Mouse (Mus musculus) limb, embryonic 10.5 days (tissue): Measurements from ENCODE around the gene Rnase13. TPM values are rescaled to one million over a fixed set of nuclear protein-coding genes. Genes with fewer than 3 reads are reported as not detected.

ENCODE experiments used
- DNase-seq: peaks from one replicate; pipeline ENCODE4 v3.0.0-alpha.2; 2017; ENCODE audit warnings: low spot score
- H3K27ac ChIP-seq: fragments of 300-500 bp; sonication (generic); 2 replicates; pipeline ENCODE4 v1.5.1; 2016; ENCODE audit warnings: mild to moderate bottlenecking
- H3K27me3 ChIP-seq: fragments of 300-500 bp; sonication (generic); 2 replicates; pipeline ENCODE4 v1.6.1; 2016; ENCODE audit warnings: low read depth, mild to moderate bottlenecking; ENCODE audit not compliant: poor library complexity, severe bottlenecking
- H3K36me3 ChIP-seq: fragments of 300-500 bp; sonication (generic); 2 replicates; pipeline ENCODE4 v1.6.1; 2016; ENCODE audit warnings: mild to moderate bottlenecking, moderate library complexity
- H3K4me1 ChIP-seq: fragments of 300-500 bp; sonication (generic); 2 replicates; pipeline ENCODE4 v1.6.1; 2016
- H3K4me3 ChIP-seq: fragments of 300-500 bp; sonication (generic); 2 replicates; pipeline ENCODE4 v1.5.1; 2016; ENCODE audit warnings: mild to moderate bottlenecking, moderate library complexity
- H3K9me3 ChIP-seq: fragments of 300-500 bp; sonication (generic); replicated peaks from 2 replicates; pipeline ENCODE4 v1.6.1; 2016; ENCODE audit warnings: mild to moderate bottlenecking
- WGBS: fragments of 180-500 bp; shearing (Covaris S2); methylation state at CpG from one replicate; pipeline ENCODE4 v1.1.7; 2016; 5-methylcytosine and 5-hydroxymethylcytosine counted together
- polyA plus RNA-seq: library from polyadenylated mRNA; unstranded; fragments of >200 nt; fragmentation: Nextera tagmentation; extraction: Ambion mirVana; gene quantifications from 2 replicates; pipeline ENCODE4 v1.2.1, GENCODE M21; 2016

Gene Rnase13
- polyA plus RNA-seq, 1 experiment from 2014 or later, result not detected

- WGBS, result under 1% methylated on average over 43 of the region's 43 CpGs
- H3K9me3 ChIP-seq, result no peaks in the 10 kb centered on the region
These were observed 37.8 kb downstream of the Rnase13 start, which contains the start of gene Mettl17 for GRCm38 (mm10) chr14:51884598-51885331. Gene Mettl17 (plus strand): TSS chr14:51884842.

GRCm38 (mm10) chr14:51884031-51884544 lies 38.5 kb downstream of the Rnase13 start:
- 2% methylated on average over 14 of the region's 14 CpGs for WGBS
- H3K4me1 ChIP-seq, result peaks cover 13% of the 10 kb centered on the region
- H3K27me3 ChIP-seq, result no peaks in the 10 kb centered on the region
- no peaks in the 10 kb centered on the region for H3K9me3 ChIP-seq
- peaks cover 28% of the 10 kb centered on the region for H3K36me3 ChIP-seq
- H3K27ac ChIP-seq, result peak overlapping the region; percentile 89
- DNase-seq, result no peak
- peak overlapping the region; percentile 72 for H3K4me3 ChIP-seq

More at GRCm38 (mm10) chr14:51884598-51885331, 37.8 kb downstream of the Rnase13 start, which contains the start of gene Mettl17:
- H3K27ac ChIP-seq, result peak within 1 kb of the TSS; percentile 89
- peaks cover 13% of the 10 kb centered on the region for H3K4me1 ChIP-seq
- H3K36me3 ChIP-seq, result peaks cover 35% of the 10 kb centered on the region
- H3K27me3 ChIP-seq, result no peaks in the 10 kb centered on the region
- peak within 1 kb of the TSS; percentile 72 for H3K4me3 ChIP-seq
- DNase-seq, result peak; percentile 92

- H3K27ac ChIP-seq, result peak overlapping the region; percentile 89
- 1% methylated on average over 4 of the region's 4 CpGs for WGBS
- H3K9me3 ChIP-seq, result no peaks in the 10 kb centered on the region
- peak overlapping the region; percentile 72 for H3K4me3 ChIP-seq
- peaks cover 23% of the 10 kb centered on the region for H3K36me3 ChIP-seq
- no peaks in the 10 kb centered on the region for H3K27me3 ChIP-seq
- peak; percentile 60 for DNase-seq
- H3K4me1 ChIP-seq, result peaks cover 13% of the 10 kb centered on the region
These were observed 39.0 kb downstream of the Rnase13 start for GRCm38 (mm10) chr14:51883527-51884030.

- H3K27ac ChIP-seq, result no peak overlapping the region
- no peaks in the 10 kb centered on the region for H3K4me1 ChIP-seq
- no peaks in the 10 kb centered on the region for H3K27me3 ChIP-seq
- no peaks in the 10 kb centered on the region for H3K9me3 ChIP-seq
- WGBS, result 83% methylated on average over 3 of the region's 3 CpGs
- no peaks in the 10 kb centered on the region for H3K36me3 ChIP-seq
- H3K4me3 ChIP-seq, result no peak overlapping the region
- no peak for DNase-seq
These were observed 45.1 kb downstream of the Rnase13 start for GRCm38 (mm10) chr14:51877517-51877916.

- no peak overlapping the region for H3K27ac ChIP-seq
- H3K4me3 ChIP-seq, result no peak overlapping the region
- no peaks in the 10 kb centered on the region for H3K27me3 ChIP-seq
- no peaks in the 10 kb centered on the region for H3K4me1 ChIP-seq
- 84% methylated on average over 9 of the region's 9 CpGs for WGBS
- no peaks in the 10 kb centered on the region for H3K36me3 ChIP-seq
- no peak for DNase-seq
- H3K9me3 ChIP-seq, result no peaks in the 10 kb centered on the region
These were observed 50.8 kb downstream of the Rnase13 start for GRCm38 (mm10) chr14:51871741-51872140.

Other genes starting within 250 kb of the Rnase13 start
- gene Gm17079, start 227.3 kb downstream of the Rnase13 start, polyA plus RNA-seq, result not detected in 2 replicates
- gene Gm5800, start 205.6 kb downstream of the Rnase13 start, polyA plus RNA-seq, result not detected in 2 replicates
- gene Ang4, start 149.2 kb downstream of the Rnase13 start, polyA plus RNA-seq, result not detected in 2 replicates
- gene AY358078, start 122.7 kb downstream of the Rnase13 start, polyA plus RNA-seq, result not detected in 2 replicates
- not detected in 2 replicates for gene Ear6, start 69.1 kb downstream of the Rnase13 start, polyA plus RNA-seq
- 48.6 and 54.1 TPM in 2 replicates for gene Mettl17, start 37.9 kb downstream of the Rnase13 start, polyA plus RNA-seq
- 0.31 and 0.39 TPM in 2 replicates for gene Slc39a2, start 29.9 kb downstream of the Rnase13 start, polyA plus RNA-seq
- 5.0 and 8.3 TPM in 2 replicates for gene Ndrg2, start 8.6 kb downstream of the Rnase13 start, polyA plus RNA-seq
- not detected in 2 replicates for gene Tppp2, start 4.3 kb downstream of the Rnase13 start, polyA plus RNA-seq
- gene Arhgef40, start 61.9 kb upstream of the Rnase13 start, polyA plus RNA-seq, result 190 and 236 TPM in 2 replicates
- 0.41 and 0.66 TPM in 2 replicates for gene Tmem253, start 92.9 kb upstream of the Rnase13 start, polyA plus RNA-seq
- 45.6 and 51.1 TPM in 2 replicates for gene Zfp219, start 98.0 kb upstream of the Rnase13 start, polyA plus RNA-seq
- not detected in 2 replicates for gene Olfr221, start 119.7 kb upstream of the Rnase13 start, polyA plus RNA-seq
- gene Hnrnpc, start 181.3 kb upstream of the Rnase13 start, polyA plus RNA-seq, result 898 and 916 TPM in 2 replicates
- gene Rpgrip1, start 187.9 kb upstream of the Rnase13 start, polyA plus RNA-seq, result 116 and 121 TPM in 2 replicates